Mouse (Mus musculus) CD4-positive, CD25-positive, alpha-beta regulatory T cell, adult 9 weeks (primary cell): ENCODE data around the gene Sspn. TPM values are rescaled to one million over a fixed set of nuclear protein-coding genes. Genes with fewer than 3 reads are reported as not detected.

ENCODE experiments used
- polyA plus RNA-seq: library from polyadenylated mRNA; unstranded; fragments of 100-300 nt; shearing (Covaris generic); gene quantifications from one replicate; pipeline ENCODE4 v1.2.1, GENCODE M21; 2017

The Sspn gene
- polyA plus RNA-seq = not detected

DNA sequence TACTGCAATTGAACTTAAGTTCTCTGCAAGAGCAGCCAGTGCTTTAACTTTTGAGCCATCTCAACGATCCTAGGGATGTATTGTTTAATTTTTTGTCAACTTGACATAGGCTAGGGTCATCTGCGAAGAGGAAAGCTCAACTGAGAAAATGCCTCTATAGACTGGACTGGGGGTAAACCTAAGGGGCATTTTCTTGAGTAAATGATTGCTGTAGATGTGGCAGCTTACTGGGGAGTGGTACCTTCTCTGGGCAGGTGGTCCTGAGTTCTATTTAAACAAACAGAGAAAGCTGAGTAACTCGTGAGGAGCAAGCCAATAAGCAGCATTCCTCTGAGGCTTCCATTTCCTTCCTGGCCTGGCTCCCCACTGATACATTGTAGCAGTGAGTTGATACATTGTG is at the start of gene Sspn:
Sspn (plus strand) TSS at position 301 of the 400 bp plus-strand sequence.

Other genes with a start within 250 kb of the Sspn start
- gene Rassf8, start 184.9 kb upstream of the Sspn start, polyA plus RNA-seq = not detected
- gene Bhlhe41, start 66.1 kb upstream of the Sspn start, polyA plus RNA-seq = 0.09 TPM